Mouse (Mus musculus): Measurements from ENCODE around the gene Sned1. TPM values are rescaled to one million over a fixed set of nuclear protein-coding genes. Genes with fewer than 3 reads are reported as not detected.

Gene Sned1
- total and polyA plus RNA-seq, 3 experiments, result 0.22 TPM; not detected in 2

DNA sequence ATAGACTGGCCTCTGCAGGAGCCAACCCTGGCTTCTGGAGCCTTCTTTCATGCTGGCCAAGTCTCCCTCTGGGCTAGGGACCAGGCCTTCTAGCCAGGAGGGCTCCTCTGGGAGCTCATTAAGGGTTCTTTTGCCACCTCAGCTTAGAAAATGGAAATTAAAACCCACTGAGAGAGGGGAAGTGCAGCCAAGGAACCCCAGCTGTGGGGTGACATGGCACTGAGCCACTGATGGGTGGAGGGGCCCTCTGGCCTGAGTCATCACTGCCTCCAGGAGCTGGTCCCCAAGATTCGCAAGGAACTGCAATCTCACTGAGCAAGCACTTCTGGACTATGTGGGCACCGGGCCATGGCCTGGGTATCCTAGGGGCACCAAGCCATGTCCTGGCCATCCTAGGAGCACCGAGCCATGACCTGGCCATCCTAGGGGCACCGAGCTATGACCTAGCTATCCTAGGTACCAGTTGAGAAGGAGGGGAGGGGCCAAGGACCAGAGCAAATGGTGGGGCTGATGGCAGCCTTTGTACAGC lies 28.0 kb upstream of the Sned1 start:
- Histone ChIP-seq H3K36me3 (replicated peaks) (no peaks in the 10 kb centered on the region), H3K9me3 (replicated peaks) (no peaks in the 10 kb centered on the region), H3K4me1 (ENCODE audit: insufficient read depth, low read depth, low read length) (peaks cover 2% of the 10 kb centered on the region; the same call in 1 of the 2 replicates), H3K4me3 (ENCODE audit: low read depth, low read length) (no peak overlapping the region; the same call in 1 of the 2 replicates), H3K27me3 (ENCODE audit: insufficient read depth, low read length) (peaks cover 3% of the 10 kb centered on the region; the same call in 1 of the 2 replicates)
- TF ChIP-seq GATA2 (IDR thresholded peaks at IDR 0.05; ENCODE audit: borderline replicate concordance, low read depth, low read length) (no peak), POLR2AphosphoS5 (IDR thresholded peaks at IDR 0.05; ENCODE audit: insufficient replicate concordance, low read depth, low read length) (no peak), TAL1 (conservative IDR thresholded peaks at IDR 0.05; ENCODE audit: low read depth, low read length) (no peak), CTCF (IDR thresholded peaks at IDR 0.05; ENCODE audit: low read depth, low read length) (no peak), GATA1 (IDR thresholded peaks at IDR 0.05; ENCODE audit: borderline replicate concordance, low read length) (no peak)
- DNase-seq (ENCODE audit: low spot score), result no peak
- no peak for ATAC-seq (ENCODE audit: extremely low read depth, insufficient number of reproducible peaks, low FRiP score, poor library complexity, severe bottlenecking)

DNA sequence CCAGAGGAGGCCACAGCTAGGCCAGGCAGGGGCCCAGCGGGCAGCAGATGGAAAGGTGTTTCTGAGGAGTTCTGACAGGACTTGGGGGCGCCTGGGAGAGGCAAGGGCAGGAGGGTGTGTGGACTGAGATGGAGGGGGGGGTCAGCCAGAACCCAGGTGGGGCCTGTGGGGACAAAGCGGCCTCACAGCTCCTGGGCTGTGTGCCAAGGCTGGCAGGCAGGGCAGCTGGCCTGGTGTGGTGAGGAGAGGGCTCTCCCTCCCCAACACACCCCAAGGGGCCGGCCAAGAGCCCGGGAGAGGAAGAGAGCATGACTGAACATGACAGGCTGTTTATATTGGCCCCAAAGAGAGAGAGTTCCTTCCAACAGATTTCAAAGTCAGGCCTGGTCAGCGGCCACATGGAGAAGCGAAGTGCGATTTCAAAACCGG lies 25.4 kb upstream of the Sned1 start:
- no peak overlapping the region for H3K4me3 ChIP-seq (ENCODE audit: low read depth, low read length)
- peaks cover 3% of the 10 kb centered on the region; the same call in 1 of the 2 replicates for H3K4me1 ChIP-seq (ENCODE audit: insufficient read depth, low read depth, low read length)
- H3K27me3 ChIP-seq (ENCODE audit: insufficient read depth, low read length), result peaks cover under 1% of the 10 kb centered on the region; the same call in 1 of the 2 replicates
- TF ChIP-seq CTCF (IDR thresholded peaks at IDR 0.05; ENCODE audit: low read depth, low read length), result no peak
- no peak for TF ChIP-seq POLR2AphosphoS5 (IDR thresholded peaks at IDR 0.05; ENCODE audit: insufficient replicate concordance, low read depth, low read length)
- TF ChIP-seq GATA2 (IDR thresholded peaks at IDR 0.05; ENCODE audit: borderline replicate concordance, low read depth, low read length), result no peak
- TF ChIP-seq TAL1 (conservative IDR thresholded peaks at IDR 0.05; ENCODE audit: low read depth, low read length), result no peak
- TF ChIP-seq GATA1 (IDR thresholded peaks at IDR 0.05; ENCODE audit: borderline replicate concordance, low read length), result no peak
- ATAC-seq (ENCODE audit: extremely low read depth, insufficient number of reproducible peaks, low FRiP score, poor library complexity, severe bottlenecking) (no peak), DNase-seq (ENCODE audit: low spot score) (no peak)
- no peaks in the 10 kb centered on the region for H3K9me3 ChIP-seq (replicated peaks)
- no peaks in the 10 kb centered on the region for H3K36me3 ChIP-seq (replicated peaks)

DNA sequence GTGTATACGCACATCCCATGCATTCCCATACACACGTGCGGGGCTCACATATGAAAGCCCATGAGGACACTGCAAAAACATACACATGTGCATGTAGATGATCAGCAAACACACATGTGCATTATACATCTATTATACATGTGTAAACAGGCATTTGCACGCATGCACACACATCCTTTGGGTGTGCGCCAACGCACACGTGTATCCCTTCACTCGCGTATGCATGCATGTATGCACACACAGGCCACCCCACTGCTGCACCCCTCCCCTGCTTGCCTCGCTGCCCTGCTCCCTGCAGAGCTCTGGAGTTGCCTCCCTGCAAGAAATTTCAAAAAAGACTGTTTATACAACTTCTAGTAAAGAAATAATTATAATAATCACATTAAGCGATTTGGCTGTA lies 24.6 kb upstream of the Sned1 start:
- TF ChIP-seq CTCF (IDR thresholded peaks at IDR 0.05; ENCODE audit: low read depth, low read length) (no peak), GATA2 (IDR thresholded peaks at IDR 0.05; ENCODE audit: borderline replicate concordance, low read depth, low read length) (no peak), TAL1 (conservative IDR thresholded peaks at IDR 0.05; ENCODE audit: low read depth, low read length) (no peak), GATA1 (IDR thresholded peaks at IDR 0.05; ENCODE audit: borderline replicate concordance, low read length) (no peak), POLR2AphosphoS5 (IDR thresholded peaks at IDR 0.05; ENCODE audit: insufficient replicate concordance, low read depth, low read length) (no peak)
- ATAC-seq (ENCODE audit: extremely low read depth, insufficient number of reproducible peaks, low FRiP score, poor library complexity, severe bottlenecking) (no peak), DNase-seq (ENCODE audit: low spot score) (no peak)
- Histone ChIP-seq H3K36me3 (replicated peaks) (no peaks in the 10 kb centered on the region), H3K9me3 (replicated peaks) (no peaks in the 10 kb centered on the region), H3K27me3 (ENCODE audit: insufficient read depth, low read length) (peaks cover 3% of the 10 kb centered on the region; the same call in 1 of the 2 replicates), H3K4me3 (ENCODE audit: low read depth, low read length) (no peak overlapping the region), H3K4me1 (ENCODE audit: insufficient read depth, low read depth, low read length) (peaks cover 3% of the 10 kb centered on the region; the same call in 1 of the 2 replicates)

DNA sequence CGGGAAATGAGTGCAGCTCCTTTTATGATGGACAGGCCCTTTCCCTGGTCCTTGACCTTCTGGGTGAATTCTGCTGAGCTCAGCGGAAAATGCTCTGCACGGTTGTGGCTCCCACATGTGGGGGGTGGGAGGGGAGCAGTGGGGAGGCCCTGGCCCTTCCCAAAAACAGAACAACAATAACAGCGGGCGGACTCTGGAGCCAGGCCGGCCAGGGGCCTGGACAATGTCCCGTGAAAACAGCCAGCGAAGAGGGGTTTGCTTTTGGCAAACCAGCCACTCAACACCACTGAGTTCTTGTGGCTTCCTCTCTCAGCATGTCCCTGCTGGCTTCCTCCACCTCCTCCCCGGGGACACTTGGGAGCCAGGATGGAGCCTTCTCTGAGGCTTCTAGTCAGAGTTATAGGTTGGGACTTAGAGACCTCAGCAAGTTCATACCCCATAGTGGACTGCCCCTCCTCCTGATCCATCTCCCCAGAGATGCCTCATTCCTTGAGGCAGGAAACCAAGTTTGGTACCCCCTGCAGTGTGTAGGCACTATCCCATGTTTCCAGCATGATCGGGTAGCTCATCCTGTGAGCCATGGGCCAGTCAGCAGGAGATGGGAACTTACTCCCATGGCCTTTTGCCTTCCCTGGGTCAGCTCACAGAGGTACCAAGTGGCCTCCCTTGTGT lies 24.0 kb upstream of the Sned1 start:
- no peaks in the 10 kb centered on the region for H3K9me3 ChIP-seq (replicated peaks)
- no peak overlapping the region for H3K4me3 ChIP-seq (ENCODE audit: low read depth, low read length)
- H3K36me3 ChIP-seq (replicated peaks), result no peaks in the 10 kb centered on the region
- DNase-seq (ENCODE audit: low spot score) (no peak), ATAC-seq (ENCODE audit: extremely low read depth, insufficient number of reproducible peaks, low FRiP score, poor library complexity, severe bottlenecking) (no peak)
- no peak for TF ChIP-seq GATA1 (IDR thresholded peaks at IDR 0.05; ENCODE audit: borderline replicate concordance, low read length)
- TF ChIP-seq CTCF (IDR thresholded peaks at IDR 0.05; ENCODE audit: low read depth, low read length), result no peak
- no peak for TF ChIP-seq GATA2 (IDR thresholded peaks at IDR 0.05; ENCODE audit: borderline replicate concordance, low read depth, low read length)
- no peak for TF ChIP-seq TAL1 (conservative IDR thresholded peaks at IDR 0.05; ENCODE audit: low read depth, low read length)
- TF ChIP-seq POLR2AphosphoS5 (IDR thresholded peaks at IDR 0.05; ENCODE audit: insufficient replicate concordance, low read depth, low read length), result no peak
- peaks cover 3% of the 10 kb centered on the region; the same call in 1 of the 2 replicates for H3K4me1 ChIP-seq (ENCODE audit: insufficient read depth, low read depth, low read length)
- H3K27me3 ChIP-seq (ENCODE audit: insufficient read depth, low read length), result peaks cover 3% of the 10 kb centered on the region; the same call in 1 of the 2 replicates

DNA sequence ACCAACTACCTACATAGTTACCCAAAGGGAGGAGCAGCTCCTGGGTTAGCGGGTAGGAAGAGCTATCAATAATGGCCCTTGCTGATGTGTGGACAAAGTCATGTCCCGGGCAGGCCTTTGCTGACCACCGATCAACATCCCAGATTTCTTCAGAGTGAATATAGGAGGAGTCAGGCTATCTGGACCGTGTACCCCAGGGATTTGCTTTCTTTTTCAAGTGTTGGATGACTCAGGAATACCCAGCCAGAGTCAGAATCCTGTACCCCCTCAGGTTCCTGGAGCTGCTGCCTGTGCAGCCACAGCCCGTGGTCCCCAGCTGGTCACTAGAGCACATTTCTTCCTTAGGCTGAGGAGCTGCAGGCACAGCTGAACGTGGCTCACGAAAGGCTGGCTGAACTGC lies 23.2 kb upstream of the Sned1 start:
- ATAC-seq (ENCODE audit: extremely low read depth, insufficient number of reproducible peaks, low FRiP score, poor library complexity, severe bottlenecking) (no peak), DNase-seq (ENCODE audit: low spot score) (no peak)
- Histone ChIP-seq H3K4me3 (ENCODE audit: low read depth, low read length) (no peak overlapping the region), H3K36me3 (replicated peaks) (no peaks in the 10 kb centered on the region), H3K9me3 (replicated peaks) (no peaks in the 10 kb centered on the region), H3K4me1 (ENCODE audit: insufficient read depth, low read depth, low read length) (peaks cover 3% of the 10 kb centered on the region; the same call in 1 of the 2 replicates), H3K27me3 (ENCODE audit: insufficient read depth, low read length) (peaks cover 3% of the 10 kb centered on the region; the same call in 1 of the 2 replicates)
- no peak for TF ChIP-seq TAL1 (conservative IDR thresholded peaks at IDR 0.05; ENCODE audit: low read depth, low read length)
- no peak for TF ChIP-seq GATA2 (IDR thresholded peaks at IDR 0.05; ENCODE audit: borderline replicate concordance, low read depth, low read length)
- TF ChIP-seq GATA1 (IDR thresholded peaks at IDR 0.05; ENCODE audit: borderline replicate concordance, low read length), result no peak
- TF ChIP-seq CTCF (IDR thresholded peaks at IDR 0.05; ENCODE audit: low read depth, low read length), result no peak
- no peak for TF ChIP-seq POLR2AphosphoS5 (IDR thresholded peaks at IDR 0.05; ENCODE audit: insufficient replicate concordance, low read depth, low read length)

DNA sequence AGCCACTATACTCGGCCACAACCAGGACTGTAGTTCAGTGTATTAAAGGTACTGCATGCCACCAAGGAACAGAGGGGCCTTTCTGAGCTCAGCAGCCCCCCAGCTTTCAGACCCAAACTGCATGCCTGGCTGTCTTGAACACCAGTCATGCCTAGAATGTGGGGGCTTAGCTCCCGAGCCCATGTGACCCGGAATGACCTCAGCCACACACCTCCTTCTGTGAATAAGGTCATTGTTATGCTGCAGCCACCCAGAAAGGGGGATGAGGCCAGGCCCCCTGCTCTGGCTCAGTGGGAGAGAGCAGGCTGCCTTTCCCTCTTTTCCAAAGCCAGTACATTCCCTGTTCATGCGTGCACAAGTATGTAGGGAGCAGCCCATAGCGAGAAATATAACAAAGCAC lies 21.0 kb upstream of the Sned1 start:
- H3K36me3 ChIP-seq (replicated peaks), result no peaks in the 10 kb centered on the region
- DNase-seq (ENCODE audit: low spot score), result no peak
- ATAC-seq (ENCODE audit: extremely low read depth, insufficient number of reproducible peaks, low FRiP score, poor library complexity, severe bottlenecking), result no peak
- H3K27me3 ChIP-seq (ENCODE audit: insufficient read depth, low read length), result peaks cover 8% of the 10 kb centered on the region; the same call in 1 of the 2 replicates
- no peak for TF ChIP-seq POLR2AphosphoS5 (IDR thresholded peaks at IDR 0.05; ENCODE audit: insufficient replicate concordance, low read depth, low read length)
- TF ChIP-seq CTCF (IDR thresholded peaks at IDR 0.05; ENCODE audit: low read depth, low read length), result no peak
- no peak for TF ChIP-seq GATA1 (IDR thresholded peaks at IDR 0.05; ENCODE audit: borderline replicate concordance, low read length)
- no peak for TF ChIP-seq GATA2 (IDR thresholded peaks at IDR 0.05; ENCODE audit: borderline replicate concordance, low read depth, low read length)
- TF ChIP-seq TAL1 (conservative IDR thresholded peaks at IDR 0.05; ENCODE audit: low read depth, low read length), result no peak
- no peak overlapping the region for H3K4me3 ChIP-seq (ENCODE audit: low read depth, low read length)
- no peaks in the 10 kb centered on the region for H3K9me3 ChIP-seq (replicated peaks)
- H3K4me1 ChIP-seq (ENCODE audit: insufficient read depth, low read depth, low read length), result peaks cover 3% of the 10 kb centered on the region; the same call in 1 of the 2 replicates
